Mouse (Mus musculus) G1E (cell line): ENCODE results near the gene Fam133b.

Experiments
- CTCF ChIP-seq: IDR thresholded peaks from 2 replicates; pipeline ENCODE4 v1.5.1; 2012; ENCODE audit warnings: low read depth, low read length, inconsistent platforms, mixed read lengths
- POLR2AphosphoS5 ChIP-seq: IDR thresholded peaks from 2 replicates; pipeline ENCODE4 v1.6.1; 2012; ENCODE audit warnings: low read depth, low read length, inconsistent platforms; ENCODE audit not compliant: insufficient replicate concordance

GRCm38 (mm10) chr5:3502610-3503350, 40.9 kb upstream of the Fam133b start:
- TF ChIP-seq CTCF: no peak
- no peak for TF ChIP-seq POLR2AphosphoS5
